Mouse (Mus musculus) forebrain, embryonic 11.5 days (tissue): ENCODE results near the gene Wrb. TPM values are rescaled to one million over a fixed set of nuclear protein-coding genes. Genes with fewer than 3 reads are reported as not detected.

ENCODE experiments used
- ATAC-seq: fragments of 200-750 bp; cut with Nextera tagmentation; replicated peaks from 2 replicates; pipeline ENCODE4 v1.8.0; 2017; ENCODE audit warnings: moderate TSS enrichment; ENCODE audit not compliant: low FRiP score
- DNase-seq: peaks from one replicate; pipeline ENCODE4 v3.0.0-alpha.2; 2017; ENCODE audit warnings: low spot score
- H3K27ac ChIP-seq: fragments of 300-500 bp; sonication (generic); 2 replicates; pipeline ENCODE4 v1.5.1; 2014; ENCODE audit warnings: low read depth, low read length
- H3K27me3 ChIP-seq: fragments of 300-500 bp; sonication (generic); 2 replicates; pipeline ENCODE4 v1.6.1; 2014; ENCODE audit warnings: mild to moderate bottlenecking, low read length, mixed read lengths; ENCODE audit not compliant: control insufficient read depth, insufficient read depth
- H3K36me3 ChIP-seq: fragments of 300-500 bp; sonication (generic); 2 replicates; pipeline ENCODE4 v1.6.1; 2014; ENCODE audit warnings: mild to moderate bottlenecking, low read length, moderate library complexity, mixed read lengths; ENCODE audit not compliant: control insufficient read depth, insufficient read depth
- H3K4me1 ChIP-seq: fragments of 300-500 bp; sonication (generic); replicated peaks from 2 replicates; pipeline ENCODE4 v1.6.1; 2014; ENCODE audit warnings: low read length, mixed read lengths; ENCODE audit not compliant: control insufficient read depth, insufficient read depth
- H3K4me2 ChIP-seq: fragments of 300-500 bp; sonication (generic); 2 replicates; pipeline ENCODE4 v1.6.1; 2014; ENCODE audit warnings: low read depth, mild to moderate bottlenecking, low read length, moderate library complexity, mixed read lengths; ENCODE audit not compliant: severe bottlenecking
- H3K4me3 ChIP-seq: fragments of 300-500 bp; sonication (generic); 2 replicates; pipeline ENCODE4 v1.5.1; 2014; ENCODE audit warnings: low read depth, low read length
- H3K9ac ChIP-seq: fragments of 300-500 bp; sonication (generic); 2 replicates; pipeline ENCODE4 v1.6.1; 2014; ENCODE audit warnings: low read length
- H3K9me3 ChIP-seq: fragments of 300-500 bp; sonication (generic); 2 replicates; pipeline ENCODE4 v1.6.1; 2016; ENCODE audit warnings: low read length, mixed read lengths; ENCODE audit not compliant: control insufficient read depth
- WGBS: fragments of 180-500 bp; shearing (Covaris S2); extraction: QIAGEN DNeasy Blood & Tissue Kit; methylation state at CpG from one replicate; pipeline ENCODE4 v1.1.7; 2014; 5-methylcytosine and 5-hydroxymethylcytosine counted together
- polyA plus RNA-seq: library from polyadenylated mRNA; unstranded; fragments of >200 nt; fragmentation: Nextera tagmentation; extraction: Ambion mirVana; gene quantifications from 2 replicates; pipeline ENCODE4 v1.2.1, GENCODE M21; 2014

Gene Wrb
- polyA plus RNA-seq, 1 experiment from 2014 or later, result 122 TPM

DNA sequence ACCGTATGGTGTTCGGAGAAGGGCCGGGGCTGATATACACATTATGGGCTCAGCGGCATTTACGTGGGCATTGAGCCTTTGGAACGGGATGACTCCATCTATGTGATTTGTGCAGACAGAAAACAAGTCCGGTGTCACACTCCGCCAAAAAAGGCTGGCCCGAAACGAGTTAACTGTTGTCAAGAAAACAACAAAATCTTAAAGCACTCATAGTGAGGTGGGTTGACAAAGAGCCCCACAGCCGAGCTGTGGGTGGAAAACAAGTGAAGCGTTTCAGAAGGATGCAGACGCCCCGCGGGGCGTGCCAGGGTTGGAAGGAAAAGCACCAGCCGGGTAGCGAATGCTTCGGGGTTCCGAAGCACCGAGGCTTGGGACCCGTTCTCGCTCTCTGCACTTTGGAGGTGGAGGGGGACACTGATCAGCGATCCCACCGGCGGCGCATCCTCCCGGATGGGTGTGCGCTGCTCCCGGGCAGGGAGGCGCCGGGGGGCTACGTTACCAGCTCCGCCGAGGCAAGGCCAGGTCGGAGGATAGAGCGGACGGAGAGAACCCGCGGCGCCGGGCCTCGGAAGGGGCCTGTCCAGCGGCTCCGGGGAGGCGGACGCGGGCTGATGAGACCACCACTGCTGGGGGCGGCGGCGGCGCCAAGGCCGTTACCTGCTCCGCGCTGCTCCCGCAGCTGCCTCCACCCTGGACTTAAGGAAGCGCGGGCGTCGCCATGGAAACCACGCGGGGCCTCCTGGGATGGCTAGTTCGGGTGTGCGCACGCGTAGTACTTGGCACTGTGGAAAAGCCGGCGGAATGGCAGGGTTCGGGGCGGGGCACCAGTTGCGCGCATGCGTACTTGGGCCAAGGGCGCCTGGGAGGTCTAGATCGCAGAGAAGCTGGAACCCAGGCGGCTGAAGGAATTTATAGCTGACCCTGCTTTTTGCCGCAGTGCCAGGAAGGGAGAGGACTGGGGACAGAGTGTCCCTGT, 46.6 kb downstream of the Wrb start, which contains the start of gene Lca5l:
Lca5l (minus strand) TSS at position 741 of the 976 bp plus-strand sequence.
- under 1% methylated on average over 77 of the region's 77 CpGs for WGBS
- peak; percentile 100 for DNase-seq
- ATAC-seq, result peak; percentile 99
- Histone ChIP-seq H3K4me2 (peak within 1 kb of the TSS; percentile 83), H3K27me3 (no peaks in the 10 kb centered on the region), H3K27ac (no peak within 1 kb of the TSS), H3K9me3 (no peaks in the 10 kb centered on the region), H3K4me3 (peak within 1 kb of the TSS; percentile 86), H3K4me1 (0 out of 2 replicates have a peak, but pooled peaks cover 2% of the 10 kb centered on the region), H3K9ac (peak within 1 kb of the TSS; percentile 81), H3K36me3 (no peaks in the 10 kb centered on the region)

DNA sequence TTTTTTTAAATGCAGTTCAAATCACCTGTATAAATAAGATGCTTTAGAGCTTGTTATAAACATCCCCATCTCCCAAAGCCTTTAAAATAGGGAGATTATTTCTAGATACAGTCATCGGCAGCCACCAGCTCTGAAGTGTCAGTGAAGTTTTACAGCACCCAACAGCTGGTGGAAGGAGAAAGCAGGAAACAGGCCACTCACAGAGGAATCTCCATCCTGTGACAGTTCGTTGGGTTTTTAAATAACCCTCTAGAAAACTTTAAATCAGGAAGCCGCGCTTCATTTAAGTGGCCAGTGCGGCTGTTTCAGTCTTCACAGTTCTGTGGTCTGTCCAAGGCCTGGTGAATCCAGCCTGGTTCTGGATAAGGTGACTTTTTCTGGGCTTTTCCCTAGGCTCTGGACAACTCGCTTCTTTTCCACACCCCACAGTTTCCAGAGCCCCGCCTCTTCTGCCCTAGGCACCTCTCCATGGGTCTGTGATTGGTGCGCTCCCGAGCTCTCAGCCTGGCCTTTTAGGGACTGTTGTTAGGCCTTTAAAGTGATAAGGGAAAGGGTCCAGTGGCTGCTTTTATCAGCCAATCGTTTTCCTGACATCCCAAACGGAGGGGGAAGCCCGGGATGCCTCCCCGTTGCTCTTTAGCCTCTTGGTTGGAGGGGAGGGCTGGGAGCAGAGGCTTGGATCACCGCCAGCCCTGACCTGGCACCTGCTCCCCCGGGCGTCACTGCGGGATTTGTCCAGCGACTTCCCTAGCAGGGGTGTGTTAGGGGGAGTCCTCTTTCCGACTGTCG, 54.9 kb downstream of the Wrb start, which contains the start of gene Sh3bgr:
Sh3bgr (plus strand) TSS at position 538 of the 789 bp plus-strand sequence.
- Histone ChIP-seq H3K4me1 (peaks cover 2% of the 10 kb centered on the region; the same call in 1 of the 2 replicates), H3K27ac (no peak within 1 kb of the TSS), H3K9me3 (no peaks in the 10 kb centered on the region), H3K9ac (peak within 1 kb of the TSS; percentile 35; the same call in 1 of the 2 replicates), H3K4me3 (peak within 1 kb of the TSS; percentile 27), H3K27me3 (no peaks in the 10 kb centered on the region), H3K4me2 (peak within 1 kb of the TSS; percentile 59), H3K36me3 (no peaks in the 10 kb centered on the region)
- DNase-seq (peak; percentile 69), ATAC-seq (peak; percentile 87)
- WGBS, result 9% methylated on average over 20 of the region's 20 CpGs

- no peaks in the 10 kb centered on the region for H3K36me3 ChIP-seq
- no peaks in the 10 kb centered on the region for H3K9me3 ChIP-seq
- H3K4me1 ChIP-seq, result peaks cover 2% of the 10 kb centered on the region; the same call in 1 of the 2 replicates
- ATAC-seq, result peak; percentile 42; the same call in 1 of the 2 replicates
- peak overlapping the region; percentile 35; the same call in 1 of the 2 replicates for H3K9ac ChIP-seq
- no peak for DNase-seq
- H3K27me3 ChIP-seq, result no peaks in the 10 kb centered on the region
- peak overlapping the region; percentile 59 for H3K4me2 ChIP-seq
- peak overlapping the region; percentile 27 for H3K4me3 ChIP-seq
- H3K27ac ChIP-seq, result no peak overlapping the region
- 39% methylated on average over 9 of the region's 9 CpGs for WGBS
These were observed 55.5 kb downstream of the Wrb start for GRCm38 (mm10) chr16:96200702-96201028.

DNA sequence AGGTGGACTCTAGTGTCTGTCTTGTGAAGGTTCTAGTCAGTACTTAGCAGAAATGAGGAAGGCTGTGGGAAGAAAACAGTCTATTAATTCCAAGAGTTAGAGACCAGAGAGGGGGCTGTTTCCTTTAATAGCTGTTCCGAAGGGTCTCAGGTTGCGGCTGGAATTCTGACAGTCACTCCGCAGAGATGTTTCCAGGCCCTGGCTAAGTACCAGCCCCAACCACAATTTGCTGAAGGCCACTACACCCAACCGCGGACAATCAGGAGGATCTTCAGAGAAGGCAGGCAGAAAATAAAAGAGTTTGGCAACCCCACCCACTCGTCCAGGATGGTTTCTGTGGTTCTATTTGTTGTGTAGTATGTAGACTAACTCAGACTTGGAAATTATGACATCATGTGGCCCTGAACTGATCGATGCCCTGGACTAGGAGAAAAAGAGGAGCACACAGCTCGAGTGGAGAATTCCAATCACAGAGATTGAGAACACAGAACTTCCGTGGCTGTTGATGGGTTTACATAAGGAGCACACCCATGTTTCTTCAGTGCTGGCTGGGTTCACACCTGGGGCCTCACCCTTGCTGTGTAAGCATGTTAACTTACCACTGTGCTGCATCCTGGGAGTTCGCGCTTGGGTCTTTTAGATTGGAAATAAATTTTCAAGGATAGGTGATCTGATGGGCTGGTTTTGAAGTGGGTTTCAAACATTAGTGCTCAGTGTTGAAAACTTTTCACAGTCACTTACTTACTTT, 56.5 kb downstream of the Wrb start:
- DNase-seq, result no peak
- H3K27me3 ChIP-seq, result no peaks in the 10 kb centered on the region
- WGBS, result 81% methylated on average over 11 of the region's 11 CpGs
- ATAC-seq, result no peak
- no peak overlapping the region for H3K4me3 ChIP-seq
- no peaks in the 10 kb centered on the region for H3K9me3 ChIP-seq
- no peak overlapping the region for H3K9ac ChIP-seq
- H3K4me2 ChIP-seq, result no peak overlapping the region
- H3K36me3 ChIP-seq, result no peaks in the 10 kb centered on the region
- H3K27ac ChIP-seq, result no peak overlapping the region
- H3K4me1 ChIP-seq, result peaks cover 2% of the 10 kb centered on the region; the same call in 1 of the 2 replicates

Other genes with a start within 250 kb of the Wrb start
- 98.2 and 101 TPM in 2 replicates for gene Psmg1, start 154.4 kb upstream of the Wrb start, polyA plus RNA-seq
- gene Brwd1, start 62.9 kb upstream of the Wrb start, polyA plus RNA-seq, result 183 and 192 TPM in 2 replicates
- 882 and 935 TPM in 2 replicates for gene Hmgn1, start 17.7 kb upstream of the Wrb start, polyA plus RNA-seq
- 1.2 TPM in 2 replicates for gene Lca5l, start 46.9 kb downstream of the Wrb start, polyA plus RNA-seq
- 0.76 and 1.3 TPM in 2 replicates for gene Sh3bgr, start 55.0 kb downstream of the Wrb start, polyA plus RNA-seq
- gene B3galt5, start 90.4 kb downstream of the Wrb start, polyA plus RNA-seq, result 0.19 and 0.41 TPM in 2 replicates